Mouse (Mus musculus): ENCODE measurements around the gene Cep135. TPM values are rescaled to one million over a fixed set of nuclear protein-coding genes. Genes with fewer than 3 reads are reported as not detected.

The Cep135 gene
- 3.6 and 5.1 TPM in 2 replicates for polyA plus RNA-seq (2015; fragmentation: Nextera tagmentation; extraction: Ambion mirVana)

- H3K9ac ChIP-seq = peak within 1 kb of the TSS; percentile 87
- peak within 1 kb of the TSS; percentile 84 for H3K27ac ChIP-seq (replicated peaks)
- H3K4me2 ChIP-seq = peak within 1 kb of the TSS; percentile 73
- no peaks in the 10 kb centered on the region for H3K9me3 ChIP-seq
- H3K4me1 ChIP-seq (replicated peaks) = peaks cover 15% of the 10 kb centered on the region
- WGBS = under 1% methylated on average over 83 of the region's 92 CpGs
- peak within 1 kb of the TSS; percentile 90 for H3K4me3 ChIP-seq
- ATAC-seq (ENCODE audit: low read depth) = peak; percentile 98
- peaks cover 11% of the 10 kb centered on the region for H3K36me3 ChIP-seq
- no peaks in the 10 kb centered on the region for H3K27me3 ChIP-seq
Measured at GRCm38 (mm10) chr5:76588551-76589283, at the start of gene Cep135. Gene Cep135 (plus strand): TSS chr5:76588698.

- peaks cover 76% of the 10 kb centered on the region for H3K36me3 ChIP-seq
- no peak overlapping the region for H3K4me3 ChIP-seq
- ATAC-seq (ENCODE audit: low read depth) = no peak
- H3K4me2 ChIP-seq = no peak overlapping the region
- no peak overlapping the region for H3K9ac ChIP-seq
- no peaks in the 10 kb centered on the region for H3K4me1 ChIP-seq (replicated peaks)
- no peaks in the 10 kb centered on the region for H3K9me3 ChIP-seq
- 75% methylated on average over 8 of the region's 8 CpGs for WGBS
- H3K27ac ChIP-seq (replicated peaks) = 0 out of 2 replicates have a peak overlapping the region, but pooled peaks have one; percentile 0
- H3K27me3 ChIP-seq = no peaks in the 10 kb centered on the region
Measured at GRCm38 (mm10) chr5:76540181-76540580, 48.3 kb upstream of the Cep135 start.

- Histone ChIP-seq H3K9me3 (no peaks in the 10 kb centered on the region), H3K4me3 (no peak overlapping the region), H3K4me2 (no peak overlapping the region), H3K27ac (replicated peaks) (no peak overlapping the region), H3K36me3 (peaks cover 77% of the 10 kb centered on the region), H3K9ac (no peak overlapping the region), H3K27me3 (no peaks in the 10 kb centered on the region), H3K4me1 (replicated peaks) (no peaks in the 10 kb centered on the region)
- ATAC-seq (ENCODE audit: low read depth) = no peak
Measured at GRCm38 (mm10) chr5:76540842-76541241, 47.7 kb upstream of the Cep135 start.

- no peak overlapping the region for H3K4me2 ChIP-seq
- ATAC-seq (ENCODE audit: low read depth) = no peak
Measured at GRCm38 (mm10) chr5:76543200-76543599, 45.3 kb upstream of the Cep135 start.

GRCm38 (mm10) chr5:76550426-76550825 lies 38.1 kb upstream of the Cep135 start:
- 90% methylated on average over 8 of the region's 8 CpGs for WGBS
- ATAC-seq (ENCODE audit: low read depth) = no peak
- Histone ChIP-seq H3K27ac (replicated peaks) (no peak overlapping the region), H3K9ac (no peak overlapping the region), H3K4me2 (no peak overlapping the region), H3K4me3 (no peak overlapping the region), H3K9me3 (no peaks in the 10 kb centered on the region), H3K36me3 (peaks cover 54% of the 10 kb centered on the region), H3K4me1 (replicated peaks) (no peaks in the 10 kb centered on the region), H3K27me3 (no peaks in the 10 kb centered on the region)

More at GRCm38 (mm10) chr5:76543200-76543599, 45.3 kb upstream of the Cep135 start:
- no peak overlapping the region for H3K9ac ChIP-seq
- 91% methylated on average over 8 of the region's 8 CpGs for WGBS
- H3K4me3 ChIP-seq = no peak overlapping the region
- H3K27me3 ChIP-seq = no peaks in the 10 kb centered on the region
- H3K27ac ChIP-seq (replicated peaks) = no peak overlapping the region
- no peaks in the 10 kb centered on the region for H3K9me3 ChIP-seq
- peaks cover 63% of the 10 kb centered on the region for H3K36me3 ChIP-seq
- no peaks in the 10 kb centered on the region for H3K4me1 ChIP-seq (replicated peaks)

- 38% methylated on average over 3 of the region's 3 CpGs for WGBS
- H3K4me1 ChIP-seq (replicated peaks) = no peaks in the 10 kb centered on the region
- H3K9ac ChIP-seq = no peak overlapping the region
- no peak overlapping the region for H3K4me3 ChIP-seq
- no peak overlapping the region for H3K4me2 ChIP-seq
- ATAC-seq (ENCODE audit: low read depth) = no peak
- no peak overlapping the region for H3K27ac ChIP-seq (replicated peaks)
- H3K36me3 ChIP-seq = peaks cover 82% of the 10 kb centered on the region
- H3K27me3 ChIP-seq = no peaks in the 10 kb centered on the region
- no peaks in the 10 kb centered on the region for H3K9me3 ChIP-seq
Measured at GRCm38 (mm10) chr5:76565321-76565720, 23.2 kb upstream of the Cep135 start.

- H3K27ac ChIP-seq (replicated peaks) = no peak overlapping the region
- no peak for ATAC-seq (ENCODE audit: low read depth)
- no peaks in the 10 kb centered on the region for H3K4me1 ChIP-seq (replicated peaks)
- no peak overlapping the region for H3K4me3 ChIP-seq
- peaks cover 23% of the 10 kb centered on the region for H3K36me3 ChIP-seq
- H3K27me3 ChIP-seq = no peaks in the 10 kb centered on the region
- H3K9ac ChIP-seq = no peak overlapping the region
- WGBS = 77% methylated on average over 7 of the region's 7 CpGs
- no peak overlapping the region for H3K4me2 ChIP-seq
- H3K9me3 ChIP-seq = peaks cover 4% of the 10 kb centered on the region; the same call in 1 of the 2 replicates
Measured at GRCm38 (mm10) chr5:76574251-76574650, 14.2 kb upstream of the Cep135 start.

GRCm38 (mm10) chr5:76577026-76577425 lies 11.5 kb upstream of the Cep135 start:
- no peak overlapping the region for H3K4me2 ChIP-seq
- ATAC-seq (ENCODE audit: low read depth) = no peak

GRCm38 (mm10) chr5:76585378-76585777 lies 3.1 kb upstream of the Cep135 start:
- no peak for ATAC-seq (ENCODE audit: low read depth)
- 88% methylated on average over 2 of the region's 2 CpGs for WGBS
- H3K27me3 ChIP-seq = no peaks in the 10 kb centered on the region

More at GRCm38 (mm10) chr5:76577026-76577425, 11.5 kb upstream of the Cep135 start:
- H3K27me3 ChIP-seq = no peaks in the 10 kb centered on the region
- H3K9ac ChIP-seq = no peak overlapping the region
- H3K4me3 ChIP-seq = no peak overlapping the region
- peaks cover 4% of the 10 kb centered on the region; the same call in 1 of the 2 replicates for H3K9me3 ChIP-seq
- WGBS = 86% methylated on average over 3 of the region's 3 CpGs
- no peak overlapping the region for H3K27ac ChIP-seq (replicated peaks)
- H3K36me3 ChIP-seq = no peaks in the 10 kb centered on the region
- no peaks in the 10 kb centered on the region for H3K4me1 ChIP-seq (replicated peaks)

GRCm38 (mm10) chr5:76589311-76589710 lies 813 bp downstream of the Cep135 start:
- no peak for ATAC-seq (ENCODE audit: low read depth)

More at GRCm38 (mm10) chr5:76585378-76585777, 3.1 kb upstream of the Cep135 start:
- no peaks in the 10 kb centered on the region for H3K9me3 ChIP-seq
- H3K9ac ChIP-seq = no peak overlapping the region
- H3K36me3 ChIP-seq = no peaks in the 10 kb centered on the region
- H3K4me3 ChIP-seq = no peak overlapping the region
- H3K4me1 ChIP-seq (replicated peaks) = peaks cover 14% of the 10 kb centered on the region
- no peak overlapping the region for H3K27ac ChIP-seq (replicated peaks)
- H3K4me2 ChIP-seq = no peak overlapping the region

GRCm38 (mm10) chr5:76590009-76590408 lies 1.5 kb downstream of the Cep135 start:
- WGBS = 72% methylated on average over 2 of the region's 2 CpGs
- Histone ChIP-seq H3K4me2 (peak overlapping the region; percentile 73; the same call in 1 of the 2 replicates), H3K9ac (no peak overlapping the region)

More at GRCm38 (mm10) chr5:76589311-76589710, 813 bp downstream of the Cep135 start:
- Histone ChIP-seq H3K9ac (peak overlapping the region; percentile 87), H3K9me3 (no peaks in the 10 kb centered on the region), H3K36me3 (peaks cover 15% of the 10 kb centered on the region), H3K4me2 (peak overlapping the region; percentile 73), H3K27ac (replicated peaks) (peak overlapping the region; percentile 84), H3K4me3 (peak overlapping the region; percentile 90), H3K4me1 (replicated peaks) (peaks cover 15% of the 10 kb centered on the region), H3K27me3 (no peaks in the 10 kb centered on the region)
- WGBS = 3% methylated on average over 7 of the region's 7 CpGs

GRCm38 (mm10) chr5:76591885-76592284 lies 3.4 kb downstream of the Cep135 start:
- Histone ChIP-seq H3K4me1 (replicated peaks) (peaks cover 15% of the 10 kb centered on the region), H3K4me3 (no peak overlapping the region), H3K4me2 (no peak overlapping the region), H3K9me3 (no peaks in the 10 kb centered on the region), H3K36me3 (peaks cover 38% of the 10 kb centered on the region), H3K27me3 (no peaks in the 10 kb centered on the region), H3K27ac (replicated peaks) (no peak overlapping the region), H3K9ac (no peak overlapping the region)
- no peak for ATAC-seq (ENCODE audit: low read depth)
- 65% methylated on average over 9 of the region's 9 CpGs for WGBS

More at GRCm38 (mm10) chr5:76590009-76590408, 1.5 kb downstream of the Cep135 start:
- Histone ChIP-seq H3K4me1 (replicated peaks) (peaks cover 15% of the 10 kb centered on the region), H3K27ac (replicated peaks) (no peak overlapping the region), H3K9me3 (no peaks in the 10 kb centered on the region), H3K27me3 (no peaks in the 10 kb centered on the region), H3K4me3 (no peak overlapping the region), H3K36me3 (peaks cover 19% of the 10 kb centered on the region)
- ATAC-seq (ENCODE audit: low read depth) = no peak
